Mouse (Mus musculus) ES-E14 (cell line): ENCODE data around the gene March8. TPM values are rescaled to one million over a fixed set of nuclear protein-coding genes. Genes with fewer than 3 reads are reported as not detected.

ENCODE experiments used
- DNase-seq: peaks from one replicate; pipeline ENCODE4 v3.0.0-alpha.2; 2013; ENCODE audit warnings: low read depth, low spot score
- H3K27ac ChIP-seq: 2 replicates; pipeline ENCODE4 v1.5.1; 2012; ENCODE audit warnings: low read depth, mild to moderate bottlenecking, low read length, moderate library complexity, mixed read lengths; ENCODE audit not compliant: poor library complexity, insufficient read depth, severe bottlenecking
- H3K36me3 ChIP-seq: 2 replicates; pipeline ENCODE4 v1.6.1; 2012; ENCODE audit warnings: mild to moderate bottlenecking, low read length, moderate library complexity, mixed read lengths; ENCODE audit not compliant: control insufficient read depth, poor library complexity, insufficient read depth, severe bottlenecking
- H3K4me1 ChIP-seq, 2 experiments: fragments of 150-350 bp in 1 of 2; sonication (generic) in 1 of 2; 2 replicates each; pipeline ENCODE4 v1.6.1; 2012; ENCODE audit warnings: low read length in 2 of 2, mild to moderate bottlenecking in 1 of 2, mixed read lengths in 1 of 2; ENCODE audit not compliant: control insufficient read depth in 2 of 2, insufficient read depth in 2 of 2, poor library complexity in 1 of 2
- H3K4me3 ChIP-seq, 2 experiments: fragments of 150-350 bp in 1 of 2; sonication (generic) in 1 of 2; 2 replicates each; pipeline ENCODE4 v1.5.1; 2012; ENCODE audit warnings: low read length in 2 of 2, low read depth in 1 of 2, mild to moderate bottlenecking in 1 of 2, mixed read lengths in 1 of 2; ENCODE audit not compliant: insufficient read depth in 1 of 2, poor library complexity in 1 of 2, severe bottlenecking in 1 of 2
- H3K9ac ChIP-seq: 2 replicates; pipeline ENCODE4 v1.6.1; 2012; ENCODE audit warnings: low read depth, mild to moderate bottlenecking, low read length, mixed read lengths; ENCODE audit not compliant: poor library complexity, insufficient read depth, severe bottlenecking
- H3K9me3 ChIP-seq: fragments of 150-350 bp; sonication (generic); 2 replicates; pipeline ENCODE4 v1.6.1; 2012; ENCODE audit warnings: low read depth, mild to moderate bottlenecking, low read length; ENCODE audit not compliant: control insufficient read depth, insufficient read depth
- CHD2 ChIP-seq: IDR thresholded peaks from 2 replicates; pipeline ENCODE4 v1.6.1; 2014; ENCODE audit warnings: mild to moderate bottlenecking, low read depth, low read length, inconsistent platforms
- HCFC1 ChIP-seq: IDR thresholded peaks from 2 replicates; pipeline ENCODE4 v1.6.1; 2012; ENCODE audit warnings: low read length, inconsistent platforms, borderline replicate concordance; ENCODE audit not compliant: insufficient read depth
- MAFK ChIP-seq: IDR thresholded peaks from 2 replicates; pipeline ENCODE4 v1.6.1; 2014; ENCODE audit warnings: mild to moderate bottlenecking, low read depth, low read length, inconsistent platforms; ENCODE audit not compliant: insufficient read depth
- ZC3H11A ChIP-seq: IDR thresholded peaks from 2 replicates; pipeline ENCODE4 v1.6.1; 2012; ENCODE audit warnings: low read depth, mild to moderate bottlenecking, inconsistent platforms, low read length, borderline replicate concordance
- ZNF384 ChIP-seq: IDR thresholded peaks from 2 replicates; pipeline ENCODE4 v1.6.1; 2012; ENCODE audit warnings: low read depth, low read length, inconsistent platforms
- in situ Hi-C, 2 experiments: fragments of 600-800 bp; cut with MboI; formaldehyde crosslinking; loops; one replicate each; pipeline ENCODE4 v1.15.1; 2025; ENCODE audit warnings: low sequenced_read_pairs in 2 of 2, inconsistent platforms in 1 of 2; ENCODE audit not compliant: unreplicated experiment in 2 of 2
- total RNA-seq: library from RNA; depleted of rRNA; stranded (reverse); fragments of 300-350 nt; gene quantifications from 2 replicates; pipeline ENCODE4 v1.2.3, GENCODE M21; 2012

The March8 gene
- total RNA-seq, 1 experiment: 17.6 TPM

- TF ChIP-seq MAFK: no peak
- no peak for TF ChIP-seq HCFC1
- TF ChIP-seq ZC3H11A: no peak
- no peak for TF ChIP-seq ZNF384
- TF ChIP-seq CHD2: no peak
- Histone ChIP-seq H3K9ac (no peak overlapping the region), H3K4me3 (no peak overlapping the region), H3K4me1 (no peaks in the 10 kb centered on the region), H3K36me3 (no peaks in the 10 kb centered on the region), H3K9me3 (no peaks in the 10 kb centered on the region), H3K27ac (no peak overlapping the region)
- no peak for DNase-seq
- in situ Hi-C loops: no loop called here
Measured at GRCm38 (mm10) chr6:116331396-116331795, 6.4 kb upstream of the March8 start.

GRCm38 (mm10) chr6:116337466-116337834 is 374 bp upstream of the March8 start:
- Histone ChIP-seq H3K9ac (peak overlapping the region; percentile 93; the same call in 1 of the 2 replicates), H3K4me3 (peak overlapping the region; percentile 55 to 100), H3K9me3 (no peaks in the 10 kb centered on the region), H3K4me1 (no peaks in the 10 kb centered on the region), H3K27ac (no peak overlapping the region), H3K36me3 (no peaks in the 10 kb centered on the region)
- in situ Hi-C loops: no loop called here
- no peak for DNase-seq
- TF ChIP-seq ZNF384: no peak
- TF ChIP-seq MAFK: no peak
- TF ChIP-seq ZC3H11A: no peak
- TF ChIP-seq HCFC1: no peak
- TF ChIP-seq CHD2: no peak

GRCm38 (mm10) chr6:116338520-116338919 is 696 bp downstream of the March8 start:
- no peaks in the 10 kb centered on the region for H3K4me1 ChIP-seq
- H3K4me3 ChIP-seq: peak overlapping the region; percentile 55 to 100
- in situ Hi-C loops: no loop called here
- H3K9ac ChIP-seq: peak overlapping the region; percentile 93
- TF ChIP-seq HCFC1 (no peak), ZNF384 (peak; percentile 82), MAFK (no peak), CHD2 (no peak), ZC3H11A (no peak)
- DNase-seq: no peak
- no peaks in the 10 kb centered on the region for H3K36me3 ChIP-seq
- H3K9me3 ChIP-seq: no peaks in the 10 kb centered on the region
- no peak overlapping the region for H3K27ac ChIP-seq

DNA sequence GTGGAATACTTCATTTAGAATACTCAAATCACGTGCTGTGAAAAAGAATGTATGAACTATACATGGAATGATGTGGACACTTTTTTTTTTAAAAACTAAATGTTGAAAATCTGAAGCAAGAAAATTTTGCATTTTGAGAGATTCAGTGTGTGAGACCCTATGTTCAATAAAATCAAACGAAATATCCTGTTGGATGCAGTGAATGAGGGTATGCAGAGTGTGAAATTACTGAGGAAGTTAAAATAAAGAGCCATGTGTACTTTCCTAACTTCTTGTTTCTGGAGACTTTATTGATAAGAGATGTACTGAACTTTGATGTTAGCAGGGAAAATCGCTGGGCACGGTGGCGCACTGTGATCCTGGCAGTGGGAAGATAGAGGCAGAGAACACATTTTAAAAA is 1.3 kb downstream of the March8 start:
- in situ Hi-C loops: no loop called here
- Histone ChIP-seq H3K36me3 (no peaks in the 10 kb centered on the region), H3K9ac (no peak overlapping the region), H3K4me3 (no peak overlapping the region), H3K27ac (no peak overlapping the region), H3K4me1 (no peaks in the 10 kb centered on the region), H3K9me3 (no peaks in the 10 kb centered on the region)
- DNase-seq: no peak
- no peak for TF ChIP-seq CHD2
- no peak for TF ChIP-seq HCFC1

DNA sequence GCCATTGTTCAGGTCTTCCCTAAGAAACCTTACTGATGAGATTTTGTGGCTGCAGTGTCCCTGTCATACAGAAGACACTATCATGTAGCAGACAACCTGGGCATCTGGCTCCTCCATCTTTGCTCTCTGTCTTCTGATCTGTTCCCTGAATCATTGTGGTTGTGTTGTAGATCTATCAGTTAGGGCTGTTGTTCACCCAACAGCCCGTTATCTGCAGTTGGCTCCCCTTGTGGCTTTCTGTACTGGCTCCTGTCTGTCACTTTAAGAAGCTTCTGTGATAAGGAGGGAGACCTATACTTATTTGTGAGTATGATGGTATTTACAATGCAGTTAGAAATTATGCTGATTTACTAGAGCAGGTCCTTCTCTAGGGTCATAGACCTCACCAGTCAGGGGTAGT is 2.7 kb downstream of the March8 start:
- H3K4me3 ChIP-seq: no peak overlapping the region
- TF ChIP-seq ZNF384: no peak
- TF ChIP-seq HCFC1: no peak
- TF ChIP-seq ZC3H11A: no peak
- TF ChIP-seq MAFK: no peak
- TF ChIP-seq CHD2: no peak
- no peak overlapping the region for H3K9ac ChIP-seq
- no peaks in the 10 kb centered on the region for H3K4me1 ChIP-seq
- no peaks in the 10 kb centered on the region for H3K36me3 ChIP-seq
- H3K9me3 ChIP-seq: no peaks in the 10 kb centered on the region
- in situ Hi-C loops: no loop called here
- no peak overlapping the region for H3K27ac ChIP-seq
- DNase-seq: no peak
